Mouse (Mus musculus) fibroblast of lung, adult 2 months (primary cell): ENCODE measurements around the gene Kpna2.
"Not testable (repeated sequence)": the region's sequence is repeated elsewhere in the genome, so short reads cannot be mapped to it uniquely, and the experiment has no call there.

Experiments
- DNase-seq: peaks from one replicate; pipeline ENCODE4 v3.0.0-alpha.2; 2011; ENCODE audit warnings: low read depth

The Kpna2 gene

DNA sequence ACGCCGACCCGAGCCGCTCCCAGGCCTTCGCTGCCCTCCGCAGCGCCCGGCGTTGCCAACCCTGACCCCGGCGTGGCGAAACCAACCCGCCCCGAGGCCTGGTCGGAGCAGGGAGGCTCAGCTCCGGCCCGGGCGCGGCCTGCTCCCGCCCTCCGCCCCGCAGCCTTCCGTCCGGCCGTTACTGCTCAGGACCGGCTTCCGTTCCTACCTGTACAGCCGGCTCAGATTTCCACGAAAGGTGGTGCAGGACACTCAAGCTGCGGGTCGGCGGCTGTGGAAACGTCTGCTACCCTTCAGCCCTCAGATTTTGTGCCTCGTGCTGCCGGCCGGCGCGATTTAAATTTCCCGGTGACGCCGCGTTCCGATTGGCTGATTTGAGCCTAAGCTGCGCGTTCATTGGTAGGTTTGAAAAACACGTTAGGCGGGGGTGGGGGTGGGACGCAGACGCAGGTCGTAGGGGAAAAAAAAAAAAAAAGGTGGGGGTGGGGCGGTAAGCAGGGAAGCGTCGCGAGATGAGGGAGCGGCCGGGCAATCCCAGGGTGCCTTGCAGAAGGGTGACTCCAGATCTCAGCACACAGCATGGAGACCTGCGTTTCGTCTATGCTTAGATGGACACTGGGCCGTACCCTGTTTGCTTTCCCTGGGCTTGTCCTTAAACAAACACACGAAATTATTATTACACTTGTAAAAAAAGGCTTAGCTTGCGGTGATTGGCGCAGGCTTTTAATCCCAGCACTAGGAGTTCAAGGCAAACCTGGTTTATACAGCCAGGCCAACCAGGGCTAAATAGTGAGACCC is at the start of gene Kpna2:
Kpna2 (minus strand) TSS at position 391 of the 798 bp plus-strand sequence.
- DNase-seq: peak; percentile 87

DNA sequence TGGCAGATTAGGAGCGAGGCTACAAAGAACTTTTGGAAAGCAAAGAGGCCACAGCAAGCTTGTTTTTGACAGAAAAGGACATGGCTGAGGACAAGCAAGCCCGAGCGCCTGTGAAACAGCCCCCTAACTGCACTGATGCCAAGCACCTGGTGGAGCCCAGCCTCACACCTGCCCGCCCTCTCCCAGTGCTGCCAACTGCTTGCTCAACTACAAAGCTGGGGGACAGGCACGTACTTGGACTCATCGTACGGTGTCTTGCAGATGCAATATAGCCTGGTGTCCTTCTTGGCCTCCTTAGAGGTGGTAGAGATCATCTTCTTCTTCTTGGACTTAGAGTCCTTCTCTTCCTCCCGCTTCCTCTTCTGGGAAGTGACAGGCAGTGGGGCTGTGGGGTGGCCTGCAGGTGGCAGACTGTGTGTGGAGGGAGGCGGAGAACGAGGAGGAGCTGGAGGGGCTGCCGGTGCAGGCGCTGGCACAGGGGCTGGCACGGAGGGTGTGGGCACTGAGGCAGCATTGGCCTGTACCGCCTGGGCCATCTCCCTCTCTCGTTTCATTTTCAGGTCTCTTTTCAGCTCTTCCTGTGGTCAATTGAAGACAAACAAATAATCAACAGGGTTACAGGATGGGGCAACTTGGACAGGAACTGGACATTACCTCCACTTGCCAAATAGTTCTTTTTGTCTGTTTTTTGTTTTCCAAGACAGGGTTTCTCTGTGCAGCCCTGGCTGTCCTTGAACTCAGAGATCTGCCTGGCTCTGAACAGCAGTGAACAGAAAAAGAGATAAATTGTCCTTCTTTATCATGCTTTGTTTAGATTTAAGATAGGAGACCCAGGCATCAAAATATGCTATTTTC is 47.7 kb upstream of the Kpna2 start:
- DNase-seq: no peak

DNA sequence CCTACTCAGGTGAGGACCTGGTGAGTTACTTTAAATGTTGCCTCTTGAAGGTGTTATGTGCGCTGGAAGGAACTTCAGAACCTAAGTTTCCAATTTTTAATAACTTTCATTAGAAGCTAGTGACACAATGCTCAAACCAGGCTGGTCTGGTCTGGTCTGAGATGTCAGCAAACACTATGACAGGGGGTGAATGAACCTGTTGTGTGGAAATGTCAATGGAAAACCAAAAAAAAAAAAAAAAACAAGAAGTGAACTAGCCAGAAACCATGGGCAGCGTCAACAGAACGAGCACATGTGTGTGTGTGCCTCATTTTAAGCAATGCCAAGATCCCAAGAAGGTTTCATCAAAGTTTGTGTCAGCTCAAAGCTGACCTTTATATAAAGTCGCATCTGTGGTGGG is 46.2 kb upstream of the Kpna2 start:
- no peak for DNase-seq

DNA sequence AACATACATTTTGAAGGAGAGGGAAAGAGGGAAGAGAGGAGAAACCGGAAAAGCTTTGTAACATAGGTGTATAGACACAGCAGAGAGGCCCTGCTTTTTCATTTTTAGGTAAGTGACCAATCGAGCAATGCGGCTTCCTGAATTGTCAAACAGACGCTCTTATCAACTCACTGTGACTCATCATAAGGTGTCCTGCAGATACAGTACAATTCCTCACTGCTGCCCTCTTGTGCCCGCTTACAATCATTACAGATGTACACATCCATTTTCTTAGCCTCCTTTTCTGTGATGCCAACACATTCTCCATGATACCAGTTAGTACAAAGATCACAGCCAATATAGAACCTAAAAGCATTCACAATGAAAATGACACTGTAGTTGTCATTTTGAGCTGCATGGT is 45.0 kb upstream of the Kpna2 start:
- DNase-seq: peak; percentile 65

DNA sequence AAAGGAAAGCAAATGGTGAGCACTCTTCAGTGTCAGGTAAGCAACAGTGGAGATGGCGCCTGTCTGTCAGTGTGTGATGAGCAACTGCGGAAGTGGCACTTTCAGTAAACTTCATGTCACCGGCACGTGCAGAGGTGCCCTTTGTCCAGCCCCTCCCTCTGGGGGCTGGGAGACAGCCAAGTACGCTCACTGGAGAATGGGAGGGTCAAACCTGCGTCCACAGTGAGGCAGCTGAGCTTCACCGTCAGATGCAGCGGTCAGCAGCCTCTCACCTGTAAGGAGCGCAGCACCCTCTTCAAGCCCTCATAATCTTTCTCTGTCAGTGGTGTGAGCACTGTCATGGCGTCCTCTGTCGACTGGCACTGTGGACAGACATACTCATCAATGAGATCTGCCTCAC is 44.0 kb upstream of the Kpna2 start:
- DNase-seq: no peak

DNA sequence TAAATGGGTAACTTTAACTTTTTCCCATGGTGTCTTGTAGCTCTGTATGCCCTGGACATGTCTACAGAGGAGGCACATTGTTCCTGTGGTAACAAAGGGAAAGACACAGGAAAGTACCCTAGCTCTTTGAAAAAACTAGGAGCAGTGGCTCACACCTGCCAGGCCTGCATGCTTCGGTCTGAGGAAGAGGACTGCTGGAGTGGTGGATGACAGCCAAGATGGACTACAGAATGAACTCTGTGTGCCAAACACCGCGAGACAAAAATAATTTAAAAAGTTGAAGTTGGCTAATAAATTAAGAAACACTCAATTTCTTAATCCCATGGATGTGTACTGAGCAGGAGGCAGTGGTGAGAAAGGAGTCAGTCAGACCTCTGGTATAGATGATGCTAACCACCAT is 42.1 kb upstream of the Kpna2 start:
- no peak for DNase-seq

DNA sequence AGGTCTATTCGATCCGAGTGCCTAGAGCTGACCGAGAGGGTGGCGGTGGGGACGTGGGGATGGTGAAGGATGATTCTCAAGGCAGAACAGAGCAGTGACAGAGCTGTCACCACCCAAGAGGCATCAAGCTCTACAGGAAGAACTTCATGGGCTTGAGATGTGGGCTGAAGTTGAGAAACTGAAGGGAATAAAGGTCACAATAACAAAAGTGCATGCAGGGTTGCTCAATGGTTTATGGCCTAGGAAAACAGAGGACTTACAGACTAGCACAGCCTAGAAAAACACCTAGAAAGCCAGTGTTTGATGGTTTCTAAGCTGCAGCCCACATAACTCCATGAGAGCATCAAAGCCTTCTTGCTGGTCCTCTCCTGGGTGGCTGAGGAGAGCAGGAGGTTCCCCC is 40.1 kb upstream of the Kpna2 start:
- DNase-seq: no peak

DNA sequence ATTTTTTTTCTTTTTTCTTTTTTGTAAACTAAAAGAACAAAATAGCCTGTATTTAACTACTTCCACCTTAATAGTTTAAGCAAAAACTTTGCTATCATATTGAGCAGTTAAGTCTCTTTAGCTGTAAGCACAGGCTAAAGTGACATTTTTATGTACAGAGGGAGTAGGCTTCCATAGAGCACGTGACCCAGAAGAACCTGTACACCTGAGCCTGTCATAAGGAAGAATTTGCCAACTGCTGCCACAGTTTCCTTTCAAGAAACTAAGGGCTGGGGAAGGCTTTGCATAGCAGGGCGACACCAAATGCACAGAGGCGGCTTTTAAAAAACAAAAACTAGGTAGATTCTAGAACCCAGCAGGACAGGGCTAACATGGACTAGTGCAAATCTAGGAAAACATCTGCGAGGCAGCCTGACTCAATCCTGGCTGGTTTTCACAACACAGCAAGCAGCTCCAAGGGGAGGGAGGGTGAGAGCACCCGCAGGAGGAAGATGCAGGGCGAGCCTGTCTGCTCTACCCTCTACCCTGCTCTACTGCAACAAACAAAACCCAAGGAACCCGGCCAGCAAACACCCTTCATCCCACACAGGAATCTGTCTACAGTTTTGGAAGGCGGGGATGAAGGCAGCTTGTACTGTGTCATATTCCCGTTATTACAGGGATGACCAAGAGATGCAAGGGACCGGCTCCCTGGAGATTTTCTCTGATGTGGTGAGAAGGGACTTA is 34.9 kb upstream of the Kpna2 start:
- DNase-seq: no peak

DNA sequence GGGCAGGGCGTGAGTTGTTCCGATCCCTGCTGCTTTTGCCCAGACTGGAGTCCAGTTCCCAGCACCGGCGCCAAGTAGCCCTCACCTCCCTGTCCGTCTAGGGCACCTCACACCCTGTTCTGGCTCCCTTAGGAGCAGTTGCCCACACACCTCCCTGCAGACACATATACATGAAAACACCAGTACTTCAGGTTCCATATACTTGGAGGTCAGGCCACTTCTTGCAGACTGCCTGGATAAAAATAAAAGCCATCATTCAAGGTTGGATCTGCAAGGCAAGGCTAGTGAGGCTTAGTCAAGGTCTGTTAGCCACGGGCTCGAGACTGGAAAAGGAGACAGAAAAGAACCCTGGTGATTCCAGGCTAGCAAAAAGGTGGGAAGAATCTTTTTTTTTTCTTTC is 32.3 kb upstream of the Kpna2 start:
- DNase-seq: no peak

DNA sequence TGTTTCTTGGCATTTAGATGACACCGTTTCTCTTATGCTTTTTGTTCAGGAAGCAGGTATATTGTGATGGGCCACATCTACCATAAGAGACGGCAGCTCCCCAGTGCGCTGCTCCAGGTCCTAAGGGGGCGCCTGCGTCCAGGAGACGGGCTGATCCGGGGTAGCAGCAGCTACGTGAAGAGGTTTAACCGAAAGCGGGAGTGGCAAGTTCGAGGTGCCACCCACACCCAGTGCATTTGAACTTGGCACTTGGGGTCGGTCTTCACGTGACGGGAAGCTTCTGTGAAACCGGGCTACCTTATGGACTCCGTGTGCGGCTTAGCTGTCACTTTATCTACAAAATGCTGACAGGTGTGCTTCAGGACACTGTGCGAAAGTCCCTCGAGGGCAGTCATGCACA is 30.2 kb upstream of the Kpna2 start:
- DNase-seq: no peak

DNA sequence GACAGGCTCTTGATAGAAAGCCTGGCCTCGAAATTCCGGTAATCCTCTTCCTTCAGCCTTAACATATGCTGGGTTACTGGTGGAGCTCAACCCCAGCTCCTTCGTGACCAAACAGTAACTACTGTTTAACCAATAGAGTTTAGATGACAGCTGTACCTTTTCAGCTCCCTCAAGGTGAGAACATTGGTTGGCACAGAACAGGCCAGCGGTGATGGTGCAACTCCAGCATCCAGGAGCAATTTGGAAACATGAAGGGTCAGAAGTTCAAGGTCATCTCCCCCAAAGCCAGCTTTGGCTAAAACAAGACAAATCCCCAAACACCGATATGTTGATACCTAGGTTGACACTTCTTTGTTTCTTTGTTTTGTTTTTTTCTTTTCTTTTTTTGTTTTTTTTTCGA is 29.4 kb upstream of the Kpna2 start:
- DNase-seq: no peak

DNA sequence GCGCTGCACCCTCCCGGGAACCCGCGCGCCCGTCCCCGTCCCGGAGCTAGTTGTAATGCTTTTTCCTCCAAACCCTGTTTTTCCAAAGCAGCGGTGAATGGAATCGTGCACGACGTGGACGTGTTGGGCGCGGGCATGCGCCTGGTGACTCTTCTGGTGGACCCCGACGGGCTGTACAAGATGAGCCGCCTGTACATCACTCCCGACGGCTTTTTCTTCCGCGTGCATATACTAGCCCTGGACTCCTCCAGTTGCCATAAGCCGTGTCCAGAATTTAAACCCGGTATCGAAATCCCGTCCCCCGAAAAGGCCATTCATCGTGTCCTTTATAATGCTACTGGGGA is 28.9 kb upstream of the Kpna2 start:
- DNase-seq: no peak

DNA sequence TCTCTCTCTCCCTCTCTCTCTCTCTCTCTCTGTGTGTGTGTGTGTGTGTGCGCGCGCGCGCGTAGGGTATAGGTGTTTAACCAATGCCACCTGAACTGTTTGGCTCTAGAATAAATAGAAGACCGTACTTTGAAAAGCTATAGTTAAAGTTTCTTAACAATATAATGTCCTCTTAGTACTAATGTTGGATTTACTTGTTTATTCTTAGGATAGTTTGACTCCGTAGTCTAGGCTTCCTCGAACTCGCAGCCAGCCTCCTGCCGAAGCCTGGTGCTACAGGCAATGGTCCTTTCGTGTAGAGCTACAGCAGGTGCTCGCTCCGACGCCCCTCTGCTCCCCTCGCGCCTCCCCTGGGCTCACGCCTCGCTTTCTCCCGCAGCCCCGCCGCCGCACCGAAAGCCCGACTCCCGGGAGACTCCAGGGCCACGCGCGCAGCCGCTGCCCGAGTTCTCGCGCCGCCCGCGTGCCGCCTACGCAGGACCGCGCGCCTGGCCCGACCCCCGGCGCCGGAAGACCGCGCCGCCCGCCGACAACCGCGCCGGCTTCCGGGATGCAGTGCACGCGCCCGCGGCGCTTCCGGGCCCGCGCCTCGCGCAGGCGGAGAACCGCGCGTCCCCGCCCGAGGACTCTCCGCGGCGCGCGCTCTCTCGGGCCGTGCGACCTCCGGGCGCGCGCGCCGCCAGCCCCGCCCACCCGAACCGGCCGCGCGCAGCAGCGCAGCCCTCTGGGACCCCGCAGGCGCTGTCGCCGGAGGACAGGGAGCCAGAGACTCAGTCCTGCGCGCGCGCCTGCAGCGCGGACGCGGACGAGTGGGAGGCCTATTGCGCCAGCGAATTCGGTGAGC is 28.3 kb upstream of the Kpna2 start:
- DNase-seq: peak; percentile 40

DNA sequence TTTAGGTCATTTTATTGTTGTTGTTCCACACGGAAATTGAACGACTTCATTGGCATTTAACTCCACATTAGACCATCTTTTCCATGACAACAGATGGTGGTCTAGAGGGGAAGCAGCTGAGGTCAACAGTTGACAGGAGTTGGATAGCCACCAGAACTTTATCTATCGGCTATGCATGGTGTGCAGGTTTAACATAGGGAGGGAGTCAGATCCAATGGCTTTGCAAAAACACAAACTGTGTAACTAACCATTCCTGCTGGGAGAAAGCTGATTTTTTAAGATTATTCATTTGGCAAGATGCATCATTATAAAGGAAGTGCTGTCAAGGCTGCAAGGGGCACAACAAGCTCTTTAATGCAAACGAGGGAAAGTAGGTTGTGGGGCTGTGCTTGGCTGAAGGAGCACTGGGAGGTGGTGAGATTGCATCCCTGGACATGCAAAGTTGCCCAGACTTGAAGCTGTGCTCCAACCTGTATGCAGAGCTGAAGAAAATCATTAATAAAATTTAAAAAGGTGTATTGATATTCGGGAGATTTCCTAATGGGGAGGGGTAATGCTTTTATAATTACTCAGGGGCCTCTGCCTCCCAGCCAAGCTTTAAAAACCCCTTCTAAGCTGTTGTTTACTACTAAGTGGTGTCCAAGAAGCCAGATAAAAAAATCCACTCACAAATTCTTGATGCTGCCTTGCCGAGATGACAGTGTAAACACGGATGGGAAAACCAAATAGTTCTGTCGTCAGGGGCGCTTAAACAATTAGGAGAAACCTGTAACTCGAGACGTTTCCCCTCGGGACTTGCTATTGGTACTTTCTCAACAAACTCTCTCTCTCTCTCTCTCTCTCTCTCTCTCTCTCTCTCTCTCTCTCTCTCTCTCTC is 27.5 kb upstream of the Kpna2 start:
- no peak for DNase-seq

DNA sequence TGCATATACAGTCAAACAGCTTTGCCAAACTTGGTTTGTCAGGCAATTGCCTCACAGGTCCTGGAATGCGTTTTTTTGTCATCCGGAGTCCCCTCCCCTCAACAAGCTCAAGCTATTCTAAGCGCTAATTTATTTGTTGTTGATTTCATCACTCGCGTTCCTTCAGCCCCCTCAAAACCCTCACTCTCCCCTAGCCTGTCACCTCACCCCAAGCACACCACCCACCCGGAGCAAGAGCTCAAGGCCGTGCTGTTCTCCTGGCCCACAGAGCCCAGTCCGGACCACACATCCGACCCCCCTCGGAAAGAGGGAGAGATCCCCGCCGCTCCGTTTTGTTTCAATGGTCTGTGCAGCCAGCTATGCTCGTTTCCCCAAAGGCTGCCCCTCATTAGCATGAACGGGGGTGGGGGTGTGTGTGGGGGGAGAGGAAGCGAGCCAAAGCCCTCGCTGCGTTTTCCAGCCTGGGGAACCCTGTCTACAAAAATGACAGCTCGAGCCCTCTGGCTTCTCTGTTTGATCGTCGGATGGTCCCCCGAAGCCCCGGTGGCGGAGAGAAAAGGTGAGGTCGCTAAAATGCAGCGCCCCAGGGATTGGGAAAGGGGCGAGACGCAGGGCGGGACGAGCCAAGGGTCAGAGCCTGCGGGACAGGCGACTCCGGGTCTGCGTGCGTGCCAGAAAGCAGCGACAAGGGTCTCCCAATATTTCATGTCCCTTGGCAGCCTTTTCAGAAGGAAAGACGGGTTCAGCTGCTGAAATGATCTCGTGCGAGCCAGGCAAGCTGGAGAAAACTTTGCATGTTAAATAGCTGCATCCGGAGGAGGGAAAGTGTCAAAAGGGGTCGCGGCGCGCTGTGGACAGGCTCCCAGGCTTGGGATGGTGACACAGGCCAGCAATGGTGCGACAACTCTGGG is 26.3 kb upstream of the Kpna2 start, which contains the start of gene 1810010H24Rik:
1810010H24Rik (plus strand) TSS at position 271 of the 911 bp plus-strand sequence.
- DNase-seq: no peak

DNA sequence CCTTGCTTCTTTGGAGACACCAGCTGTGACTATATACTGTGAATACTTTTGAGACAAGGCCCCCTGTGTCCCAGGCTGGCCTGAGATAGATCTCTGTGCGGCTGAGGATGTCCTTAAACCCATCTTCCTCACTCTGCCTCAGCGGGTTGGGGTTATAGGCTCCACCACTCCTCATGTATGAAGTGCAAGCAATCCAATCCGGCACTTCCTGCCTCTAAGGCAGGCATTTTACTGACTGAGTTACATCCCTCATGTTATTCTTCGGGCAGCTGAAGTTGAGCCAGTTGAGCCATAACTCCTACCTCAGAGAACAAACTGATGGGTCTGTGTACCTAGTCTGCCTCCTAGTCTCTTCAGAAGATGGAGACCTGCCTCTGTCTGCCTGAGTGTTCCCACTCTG is 25.1 kb upstream of the Kpna2 start:
- no peak for DNase-seq

DNA sequence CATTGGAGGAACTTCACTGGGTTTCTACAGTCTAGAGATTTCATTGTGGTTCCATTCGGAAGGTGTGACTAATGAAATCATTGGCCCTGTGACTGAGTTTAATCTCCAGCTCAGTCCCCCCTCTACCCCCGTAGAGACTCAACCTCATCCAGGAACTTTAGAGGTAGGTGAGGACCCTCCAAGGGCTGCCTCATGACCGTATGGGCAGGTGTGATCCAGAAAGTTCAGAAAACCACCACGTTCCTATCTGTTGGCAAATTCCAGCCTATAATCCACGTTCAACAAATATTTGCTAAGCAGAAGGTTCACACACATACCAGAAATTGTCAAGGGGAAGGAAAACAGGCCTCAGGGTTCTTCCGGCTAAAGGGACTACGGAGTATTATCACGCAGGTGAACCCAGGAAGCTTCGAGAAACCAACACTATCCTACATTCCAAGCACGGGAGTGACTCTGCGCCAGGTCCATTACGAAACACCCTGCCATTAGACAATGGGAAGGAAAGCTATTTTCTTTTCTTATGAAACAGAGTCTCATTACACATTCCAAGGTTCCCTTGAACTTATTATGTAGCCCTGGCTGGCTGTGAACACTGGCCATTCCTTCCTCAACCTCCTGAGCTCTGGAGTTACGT is 22.8 kb upstream of the Kpna2 start:
- no peak for DNase-seq

DNA sequence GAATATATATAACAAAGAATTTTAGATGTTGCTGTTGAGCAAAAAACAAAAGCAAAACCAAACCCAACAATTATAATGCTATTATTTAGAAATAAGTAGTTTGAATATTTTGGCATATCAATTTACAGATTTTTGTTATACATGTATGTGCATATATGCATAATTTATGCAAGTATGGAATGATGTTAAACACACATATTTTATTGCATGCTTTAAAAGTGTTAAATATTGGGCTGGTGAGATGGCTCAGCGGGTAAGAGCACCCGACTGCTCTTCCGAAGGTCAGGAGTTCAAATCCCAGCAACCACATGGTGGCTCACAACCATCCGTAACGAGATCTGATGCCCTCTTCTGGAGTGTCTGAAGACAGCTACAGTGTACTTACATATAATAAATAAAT is 20.4 kb upstream of the Kpna2 start:
- not testable (repeated sequence) for DNase-seq

DNA sequence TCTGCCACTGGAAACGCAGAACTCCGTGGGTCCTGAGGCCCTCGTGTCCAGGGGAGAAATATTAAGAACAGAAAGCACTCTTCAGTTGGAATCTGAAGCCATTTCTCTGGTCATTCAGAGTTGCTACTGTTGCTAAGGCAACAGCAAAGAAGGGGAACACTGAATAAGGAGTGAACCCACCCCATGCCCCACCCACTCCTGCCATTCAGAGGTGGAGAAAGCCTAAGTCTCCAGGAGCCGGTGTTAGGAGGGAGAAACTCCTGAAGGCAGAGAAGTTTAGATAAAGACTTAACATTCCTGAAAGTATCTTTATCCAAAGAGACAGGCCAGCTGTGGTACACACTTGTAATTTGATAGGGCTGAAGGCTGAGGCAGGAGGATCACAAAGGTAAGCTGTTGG is 20.0 kb upstream of the Kpna2 start:
- DNase-seq: no peak
